Mouse (Mus musculus) heart, postnatal 0 days (tissue): ENCODE measurements around the gene Syngr2.

ENCODE experiments used
- CTCF ChIP-seq: IDR thresholded peaks from 2 replicates; pipeline ENCODE4 v1.5.1; 2016; ENCODE audit warnings: antibody characterized with exemption, control low read depth, low read depth
- EP300 ChIP-seq: IDR thresholded peaks from 2 replicates; pipeline ENCODE4 v1.6.1; 2016; ENCODE audit warnings: antibody characterized with exemption, low read depth

DNA sequence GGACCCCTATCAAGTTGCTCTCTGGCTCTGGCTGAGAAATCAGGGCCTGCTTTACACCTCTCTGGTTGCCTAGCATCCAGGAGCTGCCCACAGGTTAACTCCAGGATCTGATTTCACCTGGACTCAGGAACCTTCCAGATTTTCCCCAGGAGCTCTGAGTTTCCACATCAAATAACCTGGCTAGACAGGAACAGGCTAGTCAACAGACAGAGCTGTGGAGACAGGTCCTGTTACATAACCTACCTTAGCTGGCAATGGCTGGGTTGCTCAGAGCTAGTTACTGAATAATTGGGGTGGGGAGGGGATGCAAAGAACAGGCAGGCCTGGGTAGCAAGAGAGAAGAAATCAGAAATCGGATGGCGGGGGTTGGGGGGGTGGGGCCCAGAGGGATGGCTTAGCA, 35.5 kb downstream of the Syngr2 start:
- TF ChIP-seq CTCF, result no peak
- no peak for TF ChIP-seq EP300
